Mouse (Mus musculus) left cerebral cortex, postnatal 14 days (tissue): Measurements from ENCODE around the gene Arl4a. TPM values are rescaled to one million over a fixed set of nuclear protein-coding genes. Genes with fewer than 3 reads are reported as not detected.
A peak's percentile ranks its signal among the peaks of the same experiment; 100 is the strongest.

ENCODE experiments used
- DNase-seq, 2 experiments: peaks; one replicate each; pipeline ENCODE4 v3.0.0; 2021 to 2022; ENCODE audit warnings: low spot score in 2 of 2, mixed read lengths in 1 of 2
- intact Hi-C: fragments of 180-260 bp; cut with DNase I; formaldehyde crosslinking; loops from one replicate; pipeline ENCODE4 v1.15.1; 2025
- long read RNA-seq, 2 experiments: library from polyadenylated mRNA; stranded (forward); transcript quantifications; one replicate each; pipeline ENCODE4 v2.0.0; 2021
- total RNA-seq, 2 experiments: library from RNA; stranded (reverse); gene quantifications; 2 replicates each; pipeline ENCODE4 v1.2.3; 2021

Arl4a gene
- total RNA-seq, result 10 to 100 TPM; 51.7 to 57.5 TPM
- long read RNA-seq, experiment 1, transcript Arl4a-205 (2 exons, 3,710 nt), result minor isoform, 22 of 85 reads
- long read RNA-seq, experiment 1, transcript Arl4a-201 (2 exons, 1,200 nt), result major isoform, 55 of 85 reads
- long read RNA-seq, experiment 1, partial matches to known transcripts, result 0 of 85 reads
- long read RNA-seq, experiment 1, other reads (novel, unspliced or antisense), result 8 of 85 reads
- long read RNA-seq, experiment 2, transcript Arl4a-201 (2 exons, 1,200 nt), result major isoform, 79 of 98 reads
- long read RNA-seq, experiment 2, transcript Arl4a-205 (2 exons, 3,710 nt), result minor isoform, 18 of 98 reads
- long read RNA-seq, experiment 2, partial matches to known transcripts, result 0 of 98 reads
- long read RNA-seq, experiment 2, other reads (novel, unspliced or antisense), result 1 of 98 reads

DNA sequence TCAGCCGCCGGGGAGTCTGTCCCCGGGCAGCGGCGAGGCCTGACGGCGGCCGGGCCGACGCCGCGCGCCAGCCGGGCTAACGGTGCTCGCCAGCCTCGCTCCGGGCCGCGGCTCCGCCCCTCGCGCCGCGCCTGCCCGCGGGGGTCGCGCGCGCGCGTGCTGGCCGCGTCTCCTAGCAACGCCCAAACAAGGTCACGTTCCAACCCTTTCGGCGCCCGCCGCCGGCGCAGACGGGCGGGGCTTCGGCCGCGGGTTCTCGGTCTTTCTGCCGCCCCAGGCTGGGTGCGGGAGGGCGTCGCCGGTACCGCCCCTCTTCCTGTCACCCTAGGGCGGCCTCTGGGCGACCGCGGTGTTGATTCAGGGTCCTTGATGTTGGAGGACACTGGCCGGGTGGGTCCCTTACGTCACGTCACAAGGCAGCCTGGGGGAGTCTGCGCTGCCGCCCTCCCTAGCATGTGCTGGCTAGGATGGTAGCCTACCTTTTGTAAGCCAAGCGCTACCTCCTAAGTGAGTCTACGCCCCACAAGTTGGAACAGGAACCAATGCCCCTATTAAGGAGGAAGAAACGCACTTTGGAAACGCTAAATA lies at the start of gene Arl4a:
TSS of gene Arl4a (minus strand) at position 150 of the 588 bp plus-strand sequence.
- peak; percentile 87 to 90 for DNase-seq
- intact Hi-C loops, result loop anchor here (1.0 to 5.0 kb wide), 3 partner anchors 81 to 373 kb away; no protein-coding TSS in a partner anchor

DNA sequence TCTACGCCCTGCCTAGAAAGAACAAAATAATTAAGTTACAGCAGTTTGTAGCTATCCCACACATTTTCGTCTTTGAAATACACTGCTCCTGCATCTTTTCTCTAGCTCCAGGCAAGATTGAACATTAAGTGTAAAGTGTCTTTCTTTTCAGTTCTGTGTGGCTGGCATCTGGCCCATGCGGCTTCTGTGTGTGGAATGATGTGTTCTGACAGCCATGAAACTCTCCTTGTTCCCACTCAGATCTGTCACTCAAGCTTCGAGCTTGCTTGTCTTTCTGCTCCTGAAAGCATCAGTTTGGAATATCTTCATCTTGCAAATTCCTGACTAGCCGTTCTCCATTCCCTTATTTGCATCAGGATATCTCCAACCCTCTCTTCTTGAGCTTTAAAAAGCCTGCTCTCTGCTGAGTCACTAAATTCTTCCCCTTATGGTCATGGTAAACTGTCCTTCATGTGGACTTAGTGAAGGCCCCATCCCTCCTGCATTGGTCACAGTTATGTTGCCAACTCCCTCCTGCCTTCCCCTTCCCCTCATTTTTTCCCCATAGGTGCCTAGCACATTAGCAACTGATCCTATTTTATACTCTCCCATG lies 48.0 kb upstream of the Arl4a start:
- peak; percentile 60 to 61 for DNase-seq
- intact Hi-C loops, result no loop called here

GRCm38 (mm10) chr12:40082453-40083238 lies 44.8 kb upstream of the Arl4a start:
- peak in 1 of 2 experiments; percentile 18 for DNase-seq
- intact Hi-C loops, result loop anchor here (1.0 kb wide), 1 partner anchor 82 kb away; no protein-coding TSS in a partner anchor

DNA sequence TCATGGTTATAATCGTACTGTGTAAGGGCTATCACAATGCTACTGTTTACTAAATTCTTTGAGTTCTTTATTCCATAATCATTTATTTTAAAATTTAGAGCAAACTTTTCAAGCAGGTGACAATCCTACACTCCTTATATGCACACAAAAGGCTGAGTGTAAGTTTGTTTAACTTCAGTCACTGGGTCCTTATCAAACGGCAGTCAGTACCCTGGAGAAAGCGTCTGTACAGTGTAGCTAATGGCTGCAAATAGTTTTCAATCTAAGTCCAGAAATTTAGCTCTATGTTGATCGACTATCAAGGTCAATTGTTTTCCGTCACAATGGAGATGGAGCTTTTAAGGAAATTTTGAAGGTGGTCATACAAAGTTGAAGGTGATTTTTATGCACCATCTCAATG lies 44.2 kb upstream of the Arl4a start:
- no peak for DNase-seq
- intact Hi-C loops, result loop anchor here (1.0 kb wide), 1 partner anchor 82 kb away; no protein-coding TSS in a partner anchor

DNA sequence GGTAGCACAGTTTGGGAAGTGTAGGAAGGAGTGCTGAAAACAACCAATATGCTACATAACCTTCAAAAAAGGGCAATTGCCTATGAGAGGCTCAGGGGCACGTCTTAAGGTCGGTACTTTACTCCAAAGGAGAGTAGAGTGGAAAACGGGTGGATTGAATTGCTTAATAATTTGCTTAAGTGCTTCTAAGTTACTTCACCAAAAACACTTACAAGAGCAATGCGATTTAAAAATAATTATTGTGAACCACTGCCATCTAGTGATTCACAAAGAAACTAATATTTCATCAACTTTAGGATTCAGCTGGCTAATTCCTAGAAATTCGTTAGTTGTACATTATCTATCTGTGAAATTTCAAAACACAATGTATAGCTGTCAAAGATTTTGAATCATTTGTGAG lies 35.8 kb upstream of the Arl4a start:
- intact Hi-C loops, result loop anchor here (2.0 kb wide), 1 partner anchor 563 kb away; no protein-coding TSS in a partner anchor
- DNase-seq, result no peak

- no peak for DNase-seq
- intact Hi-C loops, result no loop called here
Observed at GRCm38 (mm10) chr12:40047024-40047423, 9.2 kb upstream of the Arl4a start.

DNA sequence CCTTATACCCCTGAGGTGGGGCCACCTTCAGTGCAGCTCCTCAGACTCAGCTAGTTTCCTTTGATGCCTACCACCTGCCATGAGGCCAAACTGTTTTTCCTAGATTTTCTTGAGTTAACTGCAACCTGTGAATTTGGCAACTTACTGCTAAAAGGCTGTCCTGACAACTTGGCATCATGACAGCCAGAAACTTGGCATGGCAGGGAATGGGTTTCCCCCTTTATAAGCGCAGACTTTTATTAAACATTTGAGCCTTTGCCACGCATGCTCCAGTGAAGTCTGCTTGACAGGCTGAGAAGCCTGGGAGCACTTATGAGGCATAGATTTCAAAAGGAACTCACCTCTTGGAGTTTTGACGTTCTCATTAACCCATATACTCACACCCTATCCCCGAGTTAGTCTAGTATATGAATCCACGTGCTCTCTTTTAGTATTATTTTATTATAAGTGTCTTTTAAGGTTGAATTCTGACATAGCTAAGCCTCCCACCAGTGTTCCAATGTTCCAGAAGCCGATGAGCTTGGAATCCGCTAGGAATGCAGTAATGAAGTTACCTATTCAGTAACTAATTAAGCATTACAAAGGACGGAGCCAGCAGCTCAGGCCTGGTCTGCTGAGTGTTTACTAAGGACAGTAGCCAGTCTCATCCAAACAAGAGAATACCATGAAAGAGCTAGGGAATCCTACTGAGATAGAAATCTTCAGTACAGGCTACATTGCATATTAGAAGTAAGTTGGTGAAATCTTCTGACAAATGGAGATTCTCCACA lies 6.2 kb upstream of the Arl4a start:
- DNase-seq, result no peak
- intact Hi-C loops, result no loop called here

DNA sequence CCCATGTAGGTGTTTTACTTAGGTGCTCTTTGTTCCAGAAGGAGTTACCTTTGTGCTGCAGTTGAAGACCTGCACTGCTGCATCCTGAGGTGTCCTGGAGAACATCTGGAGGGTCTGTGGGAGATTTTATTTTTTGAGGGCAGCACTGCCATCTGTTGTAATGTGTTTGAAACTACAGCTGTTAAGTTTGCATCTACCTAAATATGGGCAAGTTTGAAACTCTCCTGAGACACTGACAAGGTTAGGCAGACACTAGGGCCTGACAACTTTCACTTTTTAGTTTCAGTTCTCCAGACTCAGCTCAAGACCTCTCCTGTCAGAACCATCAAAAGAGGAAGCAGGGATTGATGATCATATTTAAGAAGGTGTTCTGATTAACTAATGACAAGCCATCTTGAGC lies 2.2 kb upstream of the Arl4a start:
- peak; percentile 18 to 42 for DNase-seq
- intact Hi-C loops, result loop anchor here (1.0 kb wide), 1 partner anchor 530 kb away; no protein-coding TSS in a partner anchor

- intact Hi-C loops, result loop anchor here (1.0 to 5.0 kb wide), 3 partner anchors 81 to 372 kb away; no protein-coding TSS in a partner anchor
- peak; percentile 98 for DNase-seq
Observed at GRCm38 (mm10) chr12:40037226-40037813, 505 bp downstream of the Arl4a start.

DNA sequence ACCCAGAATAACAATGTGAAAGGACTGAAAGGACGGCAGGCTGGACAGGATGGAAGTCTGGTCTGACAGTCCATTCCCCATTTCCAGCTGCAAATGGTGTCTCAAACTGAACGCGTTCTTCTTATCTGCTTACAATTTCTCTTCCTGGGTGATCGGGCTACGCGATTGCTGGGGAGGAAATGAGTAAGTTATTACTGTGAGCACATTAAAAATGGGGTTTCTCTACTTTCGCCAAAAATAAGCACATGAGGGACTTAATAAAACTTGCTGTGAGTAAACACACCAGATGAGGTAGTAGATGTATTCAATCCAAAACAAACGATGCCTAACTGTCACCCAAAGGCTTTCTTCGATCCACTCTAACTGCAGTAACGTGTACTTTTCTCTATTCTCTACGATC lies 1.2 kb downstream of the Arl4a start:
- intact Hi-C loops, result loop anchor here (1.0 to 5.0 kb wide), 3 partner anchors 80 to 371 kb away; no protein-coding TSS in a partner anchor
- no peak for DNase-seq

GRCm38 (mm10) chr12:40035506-40035905 lies 2.3 kb downstream of the Arl4a start:
- no peak for DNase-seq
- intact Hi-C loops, result loop anchor here (5.0 kb wide), 1 partner anchor 298 kb away; no protein-coding TSS in a partner anchor

GRCm38 (mm10) chr12:40029201-40029600 lies 8.6 kb downstream of the Arl4a start:
- no peak for DNase-seq
- intact Hi-C loops, result no loop called here

- no peak for DNase-seq
- intact Hi-C loops, result no loop called here
Observed at GRCm38 (mm10) chr12:40027846-40028245, 10.0 kb downstream of the Arl4a start.

- DNase-seq, result no peak
- intact Hi-C loops, result no loop called here
Observed at GRCm38 (mm10) chr12:40027444-40027843, 10.4 kb downstream of the Arl4a start.

- intact Hi-C loops, result no loop called here
- no peak for DNase-seq
Observed at GRCm38 (mm10) chr12:40023918-40024317, 13.9 kb downstream of the Arl4a start.

GRCm38 (mm10) chr12:40023014-40023642 lies 14.7 kb downstream of the Arl4a start:
- intact Hi-C loops, result no loop called here
- no peak for DNase-seq

GRCm38 (mm10) chr12:40022344-40022743 lies 15.5 kb downstream of the Arl4a start:
- intact Hi-C loops, result no loop called here
- peak in 1 of 2 experiments; percentile 14 for DNase-seq
